9 mouse cellular contexts compared by ENCODE assay signal in genomic region chr2:25580621-25581101, GRCm38 (mm10). TPM values are rescaled to one million over a fixed set of nuclear protein-coding genes. Genes with fewer than 3 reads are reported as not detected.
DNase-seq lines count a peak whose midpoint lies in the region; ATAC-seq and TF ChIP-seq lines count a peak whose summit lies in the region.
"Had no signal": no experiment of that assay in that cellular context is flagged by ENCODE, and none has a peak within 500 bp of the region (broad histone marks: within the 10 kb centered on the region; RNA-seq: fewer than 3 reads in every experiment).

No protein-coding gene starts in this region.

- no peak overlapping the region for H3K27ac ChIP-seq in lung, embryonic 15.5 days
- no peak overlapping the region for H3K27ac ChIP-seq in hindbrain, embryonic 15.5 days (replicated peaks)
- no peak overlapping the region for H3K27ac ChIP-seq in neural tube, embryonic 13.5 days (replicated peaks)

- peak overlapping the region; percentile 69; the same call in 1 of the 2 replicates for H3K4me2 ChIP-seq in lung, embryonic 15.5 days
- peak overlapping the region; percentile 74 for H3K4me2 ChIP-seq in hindbrain, embryonic 15.5 days
- peak overlapping the region; percentile 72 for H3K4me2 ChIP-seq in neural tube, embryonic 13.5 days

- H3K27me3 ChIP-seq in lung, embryonic 15.5 days, result peaks cover 57% of the 10 kb centered on the region
- H3K27me3 ChIP-seq in hindbrain, embryonic 15.5 days, result peaks cover 51% of the 10 kb centered on the region
- peaks cover 55% of the 10 kb centered on the region for H3K27me3 ChIP-seq in neural tube, embryonic 13.5 days

- H3K36me3 ChIP-seq in lung, embryonic 15.5 days, result peaks cover 25% of the 10 kb centered on the region
- peaks cover 24% of the 10 kb centered on the region for H3K36me3 ChIP-seq in hindbrain, embryonic 15.5 days
- H3K36me3 ChIP-seq in neural tube, embryonic 13.5 days, result peaks cover 31% of the 10 kb centered on the region

- no peak for TF ChIP-seq POLR2A in lung, adult 2 months (IDR thresholded peaks at IDR 0.05; ENCODE audit: borderline replicate concordance, extremely low read depth, low read depth, low read length)

- no peak overlapping the region; the same call in 1 of the 2 replicates for H3K4me3 ChIP-seq in lung, embryonic 15.5 days
- peak overlapping the region; percentile 49 for H3K4me3 ChIP-seq in hindbrain, embryonic 15.5 days
- peak overlapping the region; percentile 48 for H3K4me3 ChIP-seq in neural tube, embryonic 13.5 days
- H3K4me3 ChIP-seq in lung, adult 2 months (replicated peaks; ENCODE audit: extremely low read depth, low read depth, low read length), result no peak overlapping the region
- H3K4me3 ChIP-seq: erythroblast, embryonic 14.5 days had no signal

- no peak overlapping the region for H3K9ac ChIP-seq in lung, embryonic 15.5 days
- H3K9ac ChIP-seq in hindbrain, embryonic 15.5 days, result peak overlapping the region; percentile 60
- H3K9ac ChIP-seq in neural tube, embryonic 13.5 days, result peak overlapping the region; percentile 66

- peaks cover 63% of the 10 kb centered on the region for H3K4me1 ChIP-seq in lung, embryonic 15.5 days
- H3K4me1 ChIP-seq in hindbrain, embryonic 15.5 days (replicated peaks), result peaks cover 70% of the 10 kb centered on the region
- peaks cover 75% of the 10 kb centered on the region for H3K4me1 ChIP-seq in neural tube, embryonic 13.5 days (replicated peaks)
- H3K4me1 ChIP-seq in lung, adult 2 months (ENCODE audit: control insufficient read depth, insufficient read depth, low read length), result peaks cover 17% of the 10 kb centered on the region

- H3K9me3 ChIP-seq in lung, embryonic 15.5 days, result no peaks in the 10 kb centered on the region
- no peaks in the 10 kb centered on the region for H3K9me3 ChIP-seq in hindbrain, embryonic 15.5 days
- H3K9me3 ChIP-seq in neural tube, embryonic 13.5 days, result no peaks in the 10 kb centered on the region

- no peak for DNase-seq in lung, postnatal 10 days
- DNase-seq in cerebellum, postnatal 36 days, result peak; percentile 46 to 52
- DNase-seq in lung, adult 2 months, result no peak
- no peak for DNase-seq in embryo, embryonic 11 days
- no peak for DNase-seq in gastrocnemius, adult 18-20 months (ENCODE audit: low spot score)

- no peak for TF ChIP-seq CTCF in lung, adult 2 months (IDR thresholded peaks at IDR 0.05; ENCODE audit: insufficient read depth, low read length)

- 40% methylated on average over 6 of the region's 6 CpGs for WGBS in lung, embryonic 15.5 days
- 34% methylated on average over 6 of the region's 6 CpGs for WGBS in hindbrain, embryonic 15.5 days
- WGBS in neural tube, embryonic 13.5 days, result 45% methylated on average over 6 of the region's 6 CpGs
- 31% methylated on average over 6 of the region's 6 CpGs for WGBS in lung, adult 2 months

- ATAC-seq in lung, embryonic 15.5 days (ENCODE audit: borderline replicate concordance, extremely low read depth, low FRiP score, low TSS enrichment), result no peak
- ATAC-seq in hindbrain, embryonic 15.5 days (ENCODE audit: low FRiP score, low read depth), result 0 out of 2 replicates have a peak, but pooled peaks have one; percentile 2
- ATAC-seq in neural tube, embryonic 13.5 days (ENCODE audit: low read depth), result no peak

RNA-seq across cellular contexts. Expression of gene Ajm1, which starts 0.9 kb away (rescaled TPM):
- polyA plus RNA-seq in lung, embryonic 15.5 days (2015; fragmentation: Nextera tagmentation; extraction: Ambion mirVana), result 0.09 TPM in 1 of 2 replicates, not detected in the other
- polyA plus RNA-seq in hindbrain, embryonic 15.5 days (2015; fragmentation: Nextera tagmentation; extraction: Ambion mirVana), result 14.5 and 16.5 TPM in 2 replicates
- 7.1 and 8.4 TPM in 2 replicates for polyA plus RNA-seq in neural tube, embryonic 13.5 days (2015; fragmentation: Nextera tagmentation; extraction: Ambion mirVana)
- polyA plus RNA-seq in lung, adult 2 months (2012; rRNA removed), result 0.31 and 0.34 TPM in 2 replicates
- not detected for total RNA-seq in gastrocnemius, adult 18-20 months (2021)
- polyA plus RNA-seq: erythroblast, embryonic 14.5 days had no signal

RNA-seq across cellular contexts. Expression of gene Phpt1, which starts 5.6 kb away (rescaled TPM):
- polyA plus RNA-seq in lung, embryonic 15.5 days (2015; fragmentation: Nextera tagmentation; extraction: Ambion mirVana), result 163 and 177 TPM in 2 replicates
- 159 and 169 TPM in 2 replicates for polyA plus RNA-seq in hindbrain, embryonic 15.5 days (2015; fragmentation: Nextera tagmentation; extraction: Ambion mirVana)
- 180 and 188 TPM in 2 replicates for polyA plus RNA-seq in neural tube, embryonic 13.5 days (2015; fragmentation: Nextera tagmentation; extraction: Ambion mirVana)
- polyA plus RNA-seq in lung, adult 2 months (2012; rRNA removed), result 32.7 and 59.6 TPM in 2 replicates
- total RNA-seq in gastrocnemius, adult 18-20 months (2021), result 10 to 100 TPM; 54.6 to 57.5 TPM

RNA-seq across cellular contexts. Expression of gene Mamdc4, which starts 6.0 kb away (rescaled TPM):
- 4.5 and 7.1 TPM in 2 replicates for polyA plus RNA-seq in lung, embryonic 15.5 days (2015; fragmentation: Nextera tagmentation; extraction: Ambion mirVana)
- polyA plus RNA-seq in hindbrain, embryonic 15.5 days (2015; fragmentation: Nextera tagmentation; extraction: Ambion mirVana), result 1.6 and 2.1 TPM in 2 replicates
- polyA plus RNA-seq in neural tube, embryonic 13.5 days (2015; fragmentation: Nextera tagmentation; extraction: Ambion mirVana), result 2.5 and 3.4 TPM in 2 replicates
- 10.2 and 11.5 TPM in 2 replicates for polyA plus RNA-seq in lung, adult 2 months (2012; rRNA removed)
- under 1 TPM; 0.12 to 0.34 TPM for total RNA-seq in gastrocnemius, adult 18-20 months (2021)

RNA-seq across cellular contexts. Expression of gene Edf1, which starts 23.0 kb away (rescaled TPM):
- 311 and 323 TPM in 2 replicates for polyA plus RNA-seq in lung, embryonic 15.5 days (2015; fragmentation: Nextera tagmentation; extraction: Ambion mirVana)
- 375 and 378 TPM in 2 replicates for polyA plus RNA-seq in hindbrain, embryonic 15.5 days (2015; fragmentation: Nextera tagmentation; extraction: Ambion mirVana)
- polyA plus RNA-seq in neural tube, embryonic 13.5 days (2015; fragmentation: Nextera tagmentation; extraction: Ambion mirVana), result 426 and 453 TPM in 2 replicates
- polyA plus RNA-seq in lung, adult 2 months (2012; rRNA removed), result 94.0 and 106 TPM in 2 replicates
- 100 to 1,000 TPM; 179 to 182 TPM for total RNA-seq in gastrocnemius, adult 18-20 months (2021)

RNA-seq across cellular contexts. Expression of gene Rabl6, which starts 27.7 kb away (rescaled TPM):
- 74.0 and 75.2 TPM in 2 replicates for polyA plus RNA-seq in lung, embryonic 15.5 days (2015; fragmentation: Nextera tagmentation; extraction: Ambion mirVana)
- polyA plus RNA-seq in hindbrain, embryonic 15.5 days (2015; fragmentation: Nextera tagmentation; extraction: Ambion mirVana), result 70.0 and 73.5 TPM in 2 replicates
- 65.7 and 74.3 TPM in 2 replicates for polyA plus RNA-seq in neural tube, embryonic 13.5 days (2015; fragmentation: Nextera tagmentation; extraction: Ambion mirVana)
- polyA plus RNA-seq in lung, adult 2 months (2012; rRNA removed), result 53.4 and 62.2 TPM in 2 replicates
- total RNA-seq in gastrocnemius, adult 18-20 months (2021), result 10 to 100 TPM; 75.3 to 82.5 TPM

Comparison
In these comparisons a context has a peak if more than half of its experiments do, and no peak if none do; other contexts are left out.
1. H3K4me3 ChIP-seq: peak in hindbrain, embryonic 15.5 days (single experiment) and neural tube, embryonic 13.5 days (single experiment); none in lung, embryonic 15.5 days (single experiment) and lung, adult 2 months (single experiment).
2. DNase-seq: peak in cerebellum, postnatal 36 days (2 of 2); none in lung, postnatal 10 days (single experiment), lung, adult 2 months (single experiment), embryo, embryonic 11 days (single experiment) and gastrocnemius, adult 18-20 months (single experiment).
3. Peak in every context shown above with its lines, with median percentiles within 50 percentile points of each other: H3K4me2 ChIP-seq.